Mouse (Mus musculus): Measurements from ENCODE around the gene Ttc29.

DNA sequence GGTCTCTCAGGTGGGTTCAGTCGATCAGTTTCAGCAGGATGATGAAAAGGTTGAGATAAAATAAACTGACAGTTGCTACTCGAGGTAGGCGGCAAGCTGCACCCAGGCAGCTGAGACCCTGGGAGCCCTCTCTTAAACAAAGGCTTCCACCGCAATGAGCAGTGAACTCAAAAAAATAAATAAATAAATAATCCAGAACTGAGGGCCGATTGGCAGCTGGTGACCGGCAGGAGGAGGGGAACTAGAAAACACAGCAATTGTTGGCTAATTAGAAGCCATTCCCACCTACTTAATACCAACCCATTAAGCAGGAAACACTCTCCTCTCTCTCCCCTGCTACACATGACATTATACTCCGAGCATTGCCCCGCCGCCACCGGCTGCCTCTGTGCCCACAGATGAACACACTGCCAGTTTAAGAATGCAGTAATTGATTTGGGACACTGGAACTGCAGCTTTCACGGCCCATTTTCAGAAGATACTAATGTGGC is 133.1 kb downstream of the Ttc29 start:
- TF ChIP-seq POLR2A (IDR thresholded peaks at IDR 0.05; ENCODE audit: borderline replicate concordance, control insufficient read depth, low read depth, low read length) (no peak), CTCF (IDR thresholded peaks at IDR 0.05; ENCODE audit: control insufficient read depth, insufficient read depth, low read length) (no peak)

Data from bone marrow, adult 2 months (tissue).